Mouse (Mus musculus) midbrain, embryonic 15.5 days (tissue): ENCODE results near the gene Klrb1f. TPM values are rescaled to one million over a fixed set of nuclear protein-coding genes. Genes with fewer than 3 reads are reported as not detected.
"Not testable (repeated sequence)": the region's sequence is repeated elsewhere in the genome, so short reads cannot be mapped to it uniquely, and the experiment has no call there.

Experiments used
- ATAC-seq: fragments of 200-750 bp; cut with Nextera tagmentation; replicated peaks from 2 replicates; pipeline ENCODE4 v1.8.0; 2017; ENCODE audit warnings: moderate TSS enrichment
- H3K27ac ChIP-seq: fragments of 300-500 bp; sonication (generic); 2 replicates; pipeline ENCODE4 v1.5.1; 2015; ENCODE audit warnings: mild to moderate bottlenecking, inconsistent platforms
- H3K27me3 ChIP-seq: fragments of 300-500 bp; sonication (generic); replicated peaks from 2 replicates; pipeline ENCODE4 v1.6.1; 2015; ENCODE audit warnings: inconsistent platforms
- H3K36me3 ChIP-seq: fragments of 300-500 bp; sonication (generic); replicated peaks from 2 replicates; pipeline ENCODE4 v1.6.1; 2015; ENCODE audit warnings: inconsistent platforms
- H3K4me1 ChIP-seq: fragments of 300-500 bp; sonication (generic); 2 replicates; pipeline ENCODE4 v1.6.1; 2015; ENCODE audit warnings: inconsistent platforms
- H3K4me2 ChIP-seq: fragments of 300-500 bp; sonication (generic); 2 replicates; pipeline ENCODE4 v1.6.1; 2015; ENCODE audit warnings: inconsistent platforms, mild to moderate bottlenecking, moderate library complexity
- H3K4me3 ChIP-seq: fragments of 300-500 bp; sonication (generic); 2 replicates; pipeline ENCODE4 v1.5.1; 2015; ENCODE audit warnings: mild to moderate bottlenecking, inconsistent platforms
- H3K9ac ChIP-seq: fragments of 300-500 bp; sonication (generic); 2 replicates; pipeline ENCODE4 v1.6.1; 2015; ENCODE audit warnings: mild to moderate bottlenecking, inconsistent platforms
- H3K9me3 ChIP-seq: fragments of 300-500 bp; sonication (generic); 2 replicates; pipeline ENCODE4 v1.6.1; 2016; ENCODE audit warnings: inconsistent platforms
- WGBS: fragments of 180-500 bp; shearing (Covaris S2); methylation state at CpG from one replicate; pipeline ENCODE4 v1.1.7; 2015; ENCODE audit warnings: mixed read lengths; 5-methylcytosine and 5-hydroxymethylcytosine counted together
- polyA plus RNA-seq: library from polyadenylated mRNA; unstranded; fragments of >200 nt; fragmentation: Nextera tagmentation; extraction: Ambion mirVana; gene quantifications from 2 replicates; pipeline ENCODE4 v1.2.1, GENCODE M21; 2015

Gene Klrb1f
- polyA plus RNA-seq = 0.55 and 0.81 TPM in 2 replicates

GRCm38 (mm10) chr6:129045601-129046000 lies at the start of gene Klrb1f:
Gene Klrb1f, plus strand, starts transcription at chr6:129045901.
- no peak for ATAC-seq
- H3K36me3 ChIP-seq = no peaks in the 10 kb centered on the region
- H3K27ac ChIP-seq = no peak within 1 kb of the TSS
- WGBS = 95% methylated on average over 2 of the region's 2 CpGs
- no peak within 1 kb of the TSS for H3K9ac ChIP-seq
- no peak within 1 kb of the TSS for H3K4me3 ChIP-seq
- no peaks in the 10 kb centered on the region for H3K9me3 ChIP-seq
- peaks cover 9% of the 10 kb centered on the region; the same call in 1 of the 2 replicates for H3K4me1 ChIP-seq
- H3K27me3 ChIP-seq = no peaks in the 10 kb centered on the region
- H3K4me2 ChIP-seq = no peak within 1 kb of the TSS

GRCm38 (mm10) chr6:128996054-128996767 lies 49.5 kb upstream of the Klrb1f start:
- WGBS = 68% methylated on average over 3 of the region's 3 CpGs
- H3K9ac ChIP-seq = no peak overlapping the region
- H3K4me1 ChIP-seq = no peaks in the 10 kb centered on the region
- H3K36me3 ChIP-seq = no peaks in the 10 kb centered on the region
- H3K4me3 ChIP-seq = no peak overlapping the region
- no peaks in the 10 kb centered on the region for H3K9me3 ChIP-seq
- ATAC-seq = no peak
- H3K27ac ChIP-seq = no peak overlapping the region
- H3K4me2 ChIP-seq = no peak overlapping the region
- H3K27me3 ChIP-seq = no peaks in the 10 kb centered on the region

GRCm38 (mm10) chr6:128996768-128997442 lies 48.8 kb upstream of the Klrb1f start:
- Histone ChIP-seq H3K36me3 (no peaks in the 10 kb centered on the region), H3K4me3 (no peak overlapping the region), H3K27ac (no peak overlapping the region), H3K9me3 (no peaks in the 10 kb centered on the region), H3K27me3 (no peaks in the 10 kb centered on the region), H3K4me2 (no peak overlapping the region), H3K4me1 (no peaks in the 10 kb centered on the region), H3K9ac (no peak overlapping the region)
- 60% methylated on average over 13 of the region's 13 CpGs for WGBS
- ATAC-seq = no peak

GRCm38 (mm10) chr6:129001392-129001791 lies 44.3 kb upstream of the Klrb1f start:
- ATAC-seq = no peak
- Histone ChIP-seq H3K27ac (no peak overlapping the region), H3K9me3 (no peaks in the 10 kb centered on the region), H3K27me3 (no peaks in the 10 kb centered on the region), H3K9ac (no peak overlapping the region), H3K36me3 (no peaks in the 10 kb centered on the region), H3K4me1 (no peaks in the 10 kb centered on the region), H3K4me3 (no peak overlapping the region), H3K4me2 (no peak overlapping the region)
- WGBS = 90% methylated on average over 2 of the region's 2 CpGs

- H3K9me3 ChIP-seq = no peaks in the 10 kb centered on the region
- H3K4me1 ChIP-seq = no peaks in the 10 kb centered on the region
- no peak overlapping the region for H3K9ac ChIP-seq
- no peak for ATAC-seq
- no peaks in the 10 kb centered on the region for H3K27me3 ChIP-seq
- H3K4me2 ChIP-seq = no peak overlapping the region
- no peak overlapping the region for H3K4me3 ChIP-seq
- no peaks in the 10 kb centered on the region for H3K36me3 ChIP-seq
- WGBS = 90% methylated on average over 8 of the region's 8 CpGs
- H3K27ac ChIP-seq = no peak overlapping the region
Measured at GRCm38 (mm10) chr6:129008552-129008951, 37.1 kb upstream of the Klrb1f start.

GRCm38 (mm10) chr6:129009846-129010504 lies 35.7 kb upstream of the Klrb1f start:
- ATAC-seq, H3K27me3 ChIP-seq, H3K9ac ChIP-seq, H3K4me2 ChIP-seq, H3K9me3 ChIP-seq, H3K27ac ChIP-seq, H3K4me3 ChIP-seq, H3K4me1 ChIP-seq, H3K36me3 ChIP-seq: not testable (repeated sequence)
- WGBS = 87% methylated on average over 7 of the region's 7 CpGs

DNA sequence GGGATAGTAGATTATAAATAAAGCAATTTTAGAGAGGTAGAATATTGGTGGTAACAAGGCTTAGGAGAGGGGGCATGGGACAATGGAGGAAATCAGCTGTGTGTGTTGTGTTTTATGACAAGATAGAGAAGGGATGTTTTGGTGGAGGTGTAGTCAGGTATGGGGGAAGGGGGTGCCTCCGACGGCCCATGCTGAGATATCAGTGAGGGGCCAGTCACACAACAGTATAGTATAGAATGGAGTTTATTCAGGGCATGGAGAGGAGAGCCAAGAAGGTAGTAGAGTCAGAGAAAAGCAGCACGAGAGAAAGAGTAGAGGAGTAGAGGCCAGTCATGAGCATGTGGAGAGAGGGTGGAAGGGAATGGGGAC lies 35.2 kb upstream of the Klrb1f start:
- H3K4me2 ChIP-seq = no peak overlapping the region
- H3K27ac ChIP-seq = no peak overlapping the region
- ATAC-seq = no peak
- H3K4me3 ChIP-seq = no peak overlapping the region
- H3K27me3 ChIP-seq = no peaks in the 10 kb centered on the region
- no peaks in the 10 kb centered on the region for H3K4me1 ChIP-seq
- no peaks in the 10 kb centered on the region for H3K9me3 ChIP-seq
- no peak overlapping the region for H3K9ac ChIP-seq
- 79% methylated on average over 3 of the region's 3 CpGs for WGBS
- no peaks in the 10 kb centered on the region for H3K36me3 ChIP-seq

DNA sequence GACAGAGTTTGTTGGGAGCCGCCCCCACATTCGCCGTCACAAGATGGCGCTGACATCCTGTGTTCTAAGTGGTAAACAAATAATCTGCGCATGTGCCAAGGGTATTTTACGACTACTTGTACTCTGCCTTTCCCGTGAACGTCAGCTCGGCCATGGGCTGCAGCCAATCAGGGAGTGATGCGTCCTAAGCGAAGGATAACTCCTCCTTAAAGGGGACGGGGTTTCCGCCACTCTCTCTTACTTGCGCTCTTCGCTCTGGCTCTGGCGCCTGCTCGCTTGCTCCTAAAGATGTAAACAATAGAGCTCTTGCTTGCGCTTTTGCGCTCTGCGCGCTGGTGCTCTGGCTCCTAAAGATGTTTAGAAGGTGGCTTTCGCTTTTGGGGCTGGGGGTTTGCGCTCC lies 33.7 kb upstream of the Klrb1f start:
- H3K9ac ChIP-seq, H3K9me3 ChIP-seq, H3K36me3 ChIP-seq, H3K4me1 ChIP-seq, H3K4me3 ChIP-seq, H3K27me3 ChIP-seq, H3K4me2 ChIP-seq, H3K27ac ChIP-seq, ATAC-seq: not testable (repeated sequence)
- 97% methylated on average over 20 of the region's 23 CpGs for WGBS

GRCm38 (mm10) chr6:129012966-129013365 lies 32.7 kb upstream of the Klrb1f start:
- 76% methylated on average over 1 of the region's 1 CpGs for WGBS
- H3K4me2 ChIP-seq = no peak overlapping the region
- H3K4me3 ChIP-seq = no peak overlapping the region
- no peak overlapping the region for H3K27ac ChIP-seq
- no peaks in the 10 kb centered on the region for H3K4me1 ChIP-seq
- no peak overlapping the region for H3K9ac ChIP-seq
- no peaks in the 10 kb centered on the region for H3K27me3 ChIP-seq
- no peaks in the 10 kb centered on the region for H3K9me3 ChIP-seq
- ATAC-seq = no peak
- no peaks in the 10 kb centered on the region for H3K36me3 ChIP-seq

DNA sequence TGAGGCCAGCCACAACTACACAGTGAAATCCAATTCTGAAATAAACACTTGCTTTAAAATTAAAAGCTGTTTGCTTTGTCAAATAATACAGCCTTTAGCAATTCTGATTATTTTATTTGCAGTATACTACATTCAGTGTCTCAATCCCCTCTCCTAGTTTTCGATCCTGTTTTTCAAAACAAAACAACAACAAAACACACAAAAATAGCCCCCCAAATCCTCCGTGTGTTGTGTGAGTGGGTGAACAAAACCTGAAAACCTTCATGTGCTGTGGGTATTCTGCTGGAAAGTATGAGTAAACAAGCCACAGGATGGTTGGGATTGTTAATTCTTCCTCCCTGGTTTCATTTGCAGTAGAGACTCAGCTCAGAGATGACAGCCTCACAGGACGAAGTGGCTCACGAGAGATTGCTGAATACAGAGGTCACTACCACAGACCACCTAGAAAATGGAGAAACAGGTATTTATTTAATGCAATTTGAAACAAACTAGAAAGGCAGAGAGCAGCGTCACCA lies 31.9 kb upstream of the Klrb1f start:
- no peak overlapping the region for H3K27ac ChIP-seq
- no peak overlapping the region for H3K4me2 ChIP-seq
- no peaks in the 10 kb centered on the region for H3K27me3 ChIP-seq
- no peaks in the 10 kb centered on the region for H3K9me3 ChIP-seq
- no peak overlapping the region for H3K4me3 ChIP-seq
- H3K9ac ChIP-seq = no peak overlapping the region
- ATAC-seq = no peak
- no peaks in the 10 kb centered on the region for H3K36me3 ChIP-seq
- 83% methylated on average over 5 of the region's 5 CpGs for WGBS
- H3K4me1 ChIP-seq = no peaks in the 10 kb centered on the region

DNA sequence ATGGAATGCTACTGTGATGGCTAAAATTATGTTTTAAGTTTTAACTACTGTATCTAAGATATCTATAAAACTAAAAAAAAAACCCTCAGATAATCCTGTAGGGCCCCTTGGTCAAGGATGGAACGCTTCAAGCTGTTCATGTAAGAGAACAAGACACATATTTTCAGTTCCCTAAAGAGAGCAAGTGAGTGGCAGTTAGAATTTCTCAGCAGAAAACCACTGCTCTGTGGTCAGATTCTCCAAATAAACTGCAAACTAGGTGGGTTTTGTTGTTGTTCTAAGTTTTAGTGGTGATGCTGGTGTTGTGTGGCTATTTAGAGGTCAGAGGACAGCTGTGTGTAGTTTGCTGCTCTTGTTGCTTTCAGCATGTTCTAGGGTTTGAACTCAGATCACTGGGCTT lies 31.3 kb upstream of the Klrb1f start:
- Histone ChIP-seq H3K4me1 (no peaks in the 10 kb centered on the region), H3K36me3 (no peaks in the 10 kb centered on the region), H3K27me3 (no peaks in the 10 kb centered on the region), H3K4me2 (no peak overlapping the region), H3K9me3 (no peaks in the 10 kb centered on the region), H3K27ac (no peak overlapping the region), H3K4me3 (no peak overlapping the region), H3K9ac (no peak overlapping the region)
- ATAC-seq = no peak
- WGBS = 81% methylated on average over 1 of the region's 1 CpGs

- no peaks in the 10 kb centered on the region for H3K36me3 ChIP-seq
- ATAC-seq = no peak
- H3K27ac ChIP-seq = no peak overlapping the region
- H3K4me2 ChIP-seq = no peak overlapping the region
- WGBS = 92% methylated on average over 8 of the region's 8 CpGs
- no peak overlapping the region for H3K4me3 ChIP-seq
- H3K4me1 ChIP-seq = no peaks in the 10 kb centered on the region
- H3K9ac ChIP-seq = no peak overlapping the region
- H3K27me3 ChIP-seq = no peaks in the 10 kb centered on the region
- H3K9me3 ChIP-seq = no peaks in the 10 kb centered on the region
Measured at GRCm38 (mm10) chr6:129027451-129028248, 18.1 kb upstream of the Klrb1f start.
